Mouse (Mus musculus): ENCODE data around the gene Slit3.

DNA sequence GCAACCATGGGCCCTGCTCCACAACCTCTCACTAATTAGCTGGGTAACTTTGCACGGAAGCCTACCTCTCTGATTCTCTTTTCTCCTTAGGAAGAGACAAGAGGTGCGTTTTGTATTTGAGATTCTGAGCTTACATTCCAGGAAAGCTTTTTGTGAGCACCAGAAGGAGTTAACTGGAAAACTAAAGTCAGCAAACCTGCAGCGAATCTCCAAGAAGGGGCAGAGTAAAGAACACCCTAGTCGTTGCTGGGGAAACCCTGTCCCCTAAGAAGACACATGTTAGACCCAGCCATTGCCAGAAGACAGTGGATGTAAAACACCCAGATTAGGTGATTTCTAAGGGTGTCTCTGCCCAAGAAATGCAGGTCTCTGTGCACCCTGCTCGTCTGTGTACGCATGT is 2.3 kb upstream of the Slit3 start:
- TF ChIP-seq CTCF (IDR thresholded peaks at IDR 0.05; ENCODE audit: low read depth, low read length) (no peak), POLR2A (IDR thresholded peaks at IDR 0.05; ENCODE audit: extremely low read depth, insufficient read depth, low read length) (no peak)
